Mouse (Mus musculus): ENCODE results near the gene Olfr96. TPM values are rescaled to one million over a fixed set of nuclear protein-coding genes. Genes with fewer than 3 reads are reported as not detected.

Gene Olfr96
- polyA plus RNA-seq (2012; rRNA removed) = not detected in 2 replicates

DNA sequence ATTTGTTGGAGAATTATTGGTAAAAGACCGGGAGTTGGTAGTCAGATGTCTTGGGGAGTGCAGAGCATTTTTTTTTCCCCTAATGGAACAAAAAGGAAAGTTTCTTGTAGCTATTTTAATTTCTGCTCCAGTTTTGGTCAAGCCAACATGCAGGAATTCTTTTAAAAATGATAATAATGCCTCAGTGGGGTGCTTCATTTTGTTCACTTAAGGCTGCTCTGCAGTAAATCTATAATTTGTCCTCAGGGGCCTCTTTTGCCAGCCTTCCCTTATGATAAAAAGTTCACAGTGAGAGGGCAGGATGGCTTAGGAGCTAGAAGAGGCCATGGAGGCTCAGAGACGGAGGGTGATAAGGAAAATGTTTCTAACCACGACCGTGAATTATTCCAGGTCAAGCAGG, at the start of gene Olfr96:
Gene Olfr96, plus strand, starts transcription at position 301 of the 400 bp plus-strand sequence.

DNA sequence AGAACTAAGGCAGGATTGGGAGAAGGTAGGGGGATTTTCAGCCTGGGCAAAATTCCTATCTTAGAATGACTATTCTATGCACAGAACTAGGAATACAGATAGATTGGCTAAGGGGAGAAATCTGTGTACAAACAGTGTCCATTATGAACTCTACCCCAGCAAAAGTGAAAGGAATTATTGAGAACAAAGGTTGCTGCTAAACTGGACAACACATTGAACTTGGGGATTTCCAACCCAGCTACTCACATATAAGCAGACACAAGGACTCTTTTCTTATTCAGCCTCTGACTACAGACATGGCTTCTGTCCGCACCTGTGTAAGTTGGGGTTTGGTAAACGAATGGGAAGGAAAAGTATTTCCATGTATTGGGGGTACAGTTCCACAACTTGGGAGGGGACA, 26.3 kb upstream of the Olfr96 start, which contains the start of gene Ubd:
Gene Ubd, plus strand, starts transcription at position 237 of the 400 bp plus-strand sequence.

DNA sequence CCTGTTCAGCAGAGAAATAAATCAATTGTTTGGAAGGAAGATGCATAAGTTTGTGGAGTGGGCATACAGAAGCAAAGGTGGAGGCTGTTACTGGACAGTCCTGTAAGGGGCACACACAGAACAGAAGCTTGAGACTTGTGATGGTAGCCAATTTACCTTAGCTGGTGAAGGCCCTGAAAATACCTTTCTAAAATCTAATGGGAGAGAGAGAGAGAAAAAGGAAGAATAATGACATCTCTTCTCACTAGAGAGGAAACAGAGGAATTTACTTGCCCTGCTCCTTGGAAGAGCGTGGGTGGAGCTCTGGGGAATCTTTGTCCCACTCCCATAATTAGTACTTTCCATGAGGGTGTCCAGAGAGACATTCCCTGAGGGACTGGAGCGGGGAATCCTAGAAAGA, 19.1 kb upstream of the Olfr96 start, which contains the start of gene Olfr94:
Gene Olfr94, minus strand, starts transcription at position 101 of the 400 bp plus-strand sequence.

DNA sequence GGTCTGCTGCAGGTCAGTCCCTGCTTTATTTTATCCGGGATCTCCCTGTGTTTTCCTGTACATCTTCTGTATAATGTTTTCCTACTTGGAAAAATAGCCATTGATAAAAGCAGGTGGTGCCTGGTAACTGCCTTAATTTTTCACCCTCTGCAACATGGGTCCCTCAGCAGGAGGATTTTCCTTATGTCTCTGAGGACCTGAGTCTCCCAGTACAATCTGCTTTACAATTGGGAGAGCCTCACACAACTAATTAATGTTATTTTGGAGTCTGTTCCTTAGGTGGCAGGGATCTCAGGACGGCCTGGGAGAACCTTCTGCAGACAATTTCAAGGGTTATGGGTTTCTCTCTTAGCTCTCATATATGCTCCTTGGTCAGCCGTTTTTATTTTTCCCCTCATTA, 6.9 kb upstream of the Olfr96 start, which contains the start of gene Olfr95:
Gene Olfr95, minus strand, starts transcription at position 101 of the 400 bp plus-strand sequence.

DNA sequence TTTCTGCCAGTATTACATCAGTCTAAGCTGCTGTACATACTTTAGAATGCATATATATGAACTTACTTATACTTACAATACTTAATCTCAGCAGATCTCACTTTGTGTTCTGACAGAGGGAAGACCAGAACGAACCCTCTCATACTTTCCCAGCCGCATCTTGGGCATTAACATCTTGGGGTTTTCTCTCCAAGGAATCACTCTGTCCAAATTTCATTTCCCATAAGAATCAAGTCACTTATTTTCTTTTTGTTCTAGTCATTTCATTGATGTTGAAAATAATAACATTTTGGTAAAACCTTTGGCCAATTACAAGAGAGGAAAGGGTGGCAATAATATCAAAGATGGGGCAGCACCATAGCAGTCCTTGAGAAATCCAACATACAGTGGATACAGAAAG, 17.3 kb downstream of the Olfr96 start, which contains the start of gene Olfr97:
Gene Olfr97, minus strand, starts transcription at position 101 of the 400 bp plus-strand sequence.

DNA sequence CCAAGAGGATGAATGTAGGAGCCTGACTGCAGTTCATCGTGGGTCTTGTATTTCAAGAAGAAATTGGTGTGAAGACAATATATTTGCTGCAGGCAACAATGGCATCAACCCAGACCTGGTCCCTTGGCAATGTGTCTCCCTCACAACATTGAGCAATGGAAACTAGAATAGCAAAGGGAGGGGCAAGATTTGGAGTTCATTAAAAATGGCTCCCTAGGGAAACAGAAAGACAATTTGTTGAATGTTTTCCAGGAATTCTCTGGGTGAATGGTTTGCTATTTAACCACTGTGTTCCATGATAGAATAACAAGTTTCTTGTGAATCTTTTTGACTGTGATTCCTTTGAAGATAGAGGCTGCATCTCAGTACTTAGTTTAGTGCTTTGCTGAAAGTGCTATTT, 43.7 kb downstream of the Olfr96 start, which contains the start of gene Olfr98:
Gene Olfr98, minus strand, starts transcription at position 124 of the 400 bp plus-strand sequence.

DNA sequence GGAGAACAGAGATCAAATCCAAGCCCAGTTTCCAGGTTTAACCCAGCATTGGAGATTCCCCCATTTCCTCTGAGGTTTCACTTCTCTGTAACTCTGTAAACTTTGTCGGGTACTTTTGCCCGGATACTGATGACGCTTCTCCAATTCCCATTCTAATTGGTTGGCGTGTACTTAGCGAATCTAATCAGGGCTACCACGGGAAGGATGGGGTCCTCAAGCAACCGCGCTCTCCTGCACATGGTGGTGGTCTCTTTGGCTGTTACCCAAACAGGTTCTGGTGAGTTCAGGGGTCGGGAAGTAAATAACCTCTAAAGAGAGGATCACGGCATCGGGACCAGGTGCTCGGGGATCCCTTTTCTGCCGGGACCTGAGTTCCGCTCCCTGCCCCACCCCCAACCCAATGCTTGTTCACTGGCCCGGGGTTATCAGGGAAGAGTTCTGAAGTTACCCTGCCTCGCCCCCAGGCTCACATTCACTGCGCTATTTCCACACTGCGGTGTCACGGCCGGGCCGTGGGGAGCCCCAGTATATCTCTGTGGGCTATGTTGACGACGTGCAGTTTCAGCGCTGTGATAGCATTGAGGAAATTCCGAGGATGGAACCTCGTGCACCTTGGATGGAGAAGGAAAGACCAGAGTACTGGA, 50.2 kb downstream of the Olfr96 start, which contains the start of gene H2-M3:
Gene H2-M3, plus strand, starts transcription at position 163 of the 644 bp plus-strand sequence.

Other genes starting within 250 kb of the Olfr96 start
- gene 2410137M14Rik, start 238.9 kb upstream of the Olfr96 start, polyA plus RNA-seq (2012; rRNA removed) = not detected in 2 replicates
- gene H2-M5, start 230.6 kb upstream of the Olfr96 start, polyA plus RNA-seq (2012; rRNA removed) = 0.08 and 0.10 TPM in 2 replicates
- 4.5 and 5.2 TPM in 2 replicates for gene Zfp57, start 219.0 kb upstream of the Olfr96 start, polyA plus RNA-seq (2012; rRNA removed)
- not detected in 2 replicates for gene Mog, start 196.7 kb upstream of the Olfr96 start, polyA plus RNA-seq (2012; rRNA removed)
- 3.1 and 5.1 TPM in 2 replicates for gene Gabbr1, start 174.2 kb upstream of the Olfr96 start, polyA plus RNA-seq (2012; rRNA removed)
- not detected in 2 replicates for gene Olfr90, start 131.6 kb upstream of the Olfr96 start, polyA plus RNA-seq (2012; rRNA removed)
- not detected in 2 replicates for gene Olfr91, start 121.9 kb upstream of the Olfr96 start, polyA plus RNA-seq (2012; rRNA removed)
- not detected in 2 replicates for gene Olfr92, start 100.1 kb upstream of the Olfr96 start, polyA plus RNA-seq (2012; rRNA removed)
- gene Olfr93, start 58.7 kb upstream of the Olfr96 start, polyA plus RNA-seq (2012; rRNA removed) = not detected in 2 replicates
- 0.46 and 0.68 TPM in 2 replicates for gene Ubd, start 26.3 kb upstream of the Olfr96 start, polyA plus RNA-seq (2012; rRNA removed)
- not detected in 2 replicates for gene Olfr94, start 19.2 kb upstream of the Olfr96 start, polyA plus RNA-seq (2012; rRNA removed)
- not detected in 2 replicates for gene Olfr95, start 7.0 kb upstream of the Olfr96 start, polyA plus RNA-seq (2012; rRNA removed)
- gene Olfr97, start 17.2 kb downstream of the Olfr96 start, polyA plus RNA-seq (2012; rRNA removed) = not detected in 2 replicates
- not detected in 2 replicates for gene Olfr98, start 43.6 kb downstream of the Olfr96 start, polyA plus RNA-seq (2012; rRNA removed)
- 2.6 and 3.0 TPM in 2 replicates for gene H2-M3, start 50.1 kb downstream of the Olfr96 start, polyA plus RNA-seq (2012; rRNA removed)
- not detected in 2 replicates for gene Olfr99, start 63.3 kb downstream of the Olfr96 start, polyA plus RNA-seq (2012; rRNA removed)
- gene Olfr101, start 84.2 kb downstream of the Olfr96 start, polyA plus RNA-seq (2012; rRNA removed) = not detected in 2 replicates
- gene Olfr102, start 96.9 kb downstream of the Olfr96 start, polyA plus RNA-seq (2012; rRNA removed) = not detected in 2 replicates
- not detected in 2 replicates for gene Olfr103, start 119.6 kb downstream of the Olfr96 start, polyA plus RNA-seq (2012; rRNA removed)
- gene Olfr104-ps, start 139.4 kb downstream of the Olfr96 start, polyA plus RNA-seq (2012; rRNA removed) = not detected in 2 replicates
- gene Olfr105-ps, start 158.9 kb downstream of the Olfr96 start, polyA plus RNA-seq (2012; rRNA removed) = not detected in 2 replicates
- not detected in 2 replicates for gene Olfr106-ps, start 170.2 kb downstream of the Olfr96 start, polyA plus RNA-seq (2012; rRNA removed)
- gene Olfr107, start 179.1 kb downstream of the Olfr96 start, polyA plus RNA-seq (2012; rRNA removed) = not detected in 2 replicates
- gene Olfr108, start 225.3 kb downstream of the Olfr96 start, polyA plus RNA-seq (2012; rRNA removed) = not detected in 2 replicates
- gene Olfr109, start 238.8 kb downstream of the Olfr96 start, polyA plus RNA-seq (2012; rRNA removed) = not detected in 2 replicates